Mouse (Mus musculus) embryonic facial prominence, embryonic 14.5 days (tissue): ENCODE data around the gene Hoxa6. TPM values are rescaled to one million over a fixed set of nuclear protein-coding genes. Genes with fewer than 3 reads are reported as not detected.

Experiments
- ATAC-seq: fragments of 200-750 bp; cut with Nextera tagmentation; 2 replicates; pipeline ENCODE4 v1.8.0; 2017; ENCODE audit warnings: low read depth, moderate number of reproducible peaks, moderate TSS enrichment
- DNase-seq: peaks from one replicate; pipeline ENCODE4 v3.0.0-alpha.2; 2015; ENCODE audit warnings: low spot score
- H3K27ac ChIP-seq: fragments of 300-500 bp; sonication (generic); replicated peaks from 2 replicates; pipeline ENCODE4 v1.5.1; 2014; ENCODE audit warnings: low read depth, mild to moderate bottlenecking, low read length, moderate library complexity
- H3K27me3 ChIP-seq: fragments of 300-500 bp; sonication (generic); replicated peaks from 2 replicates; pipeline ENCODE4 v1.6.1; 2014; ENCODE audit warnings: low read length; ENCODE audit not compliant: control insufficient read depth, insufficient read depth
- H3K36me3 ChIP-seq: fragments of 300-500 bp; sonication (generic); 2 replicates; pipeline ENCODE4 v1.6.1; 2014; ENCODE audit warnings: low read length, mixed read lengths; ENCODE audit not compliant: control insufficient read depth, insufficient read depth
- H3K4me1 ChIP-seq: fragments of 300-500 bp; sonication (generic); 2 replicates; pipeline ENCODE4 v1.6.1; 2014; ENCODE audit warnings: antibody characterized with exemption, low read length; ENCODE audit not compliant: control insufficient read depth, insufficient read depth
- H3K4me2 ChIP-seq: fragments of 300-500 bp; sonication (generic); 2 replicates; pipeline ENCODE4 v1.6.1; 2014; ENCODE audit warnings: low read depth, mild to moderate bottlenecking, low read length, moderate library complexity, mixed read lengths
- H3K4me3 ChIP-seq: fragments of 300-500 bp; sonication (generic); 2 replicates; pipeline ENCODE4 v1.5.1; 2014; ENCODE audit warnings: low read depth, mild to moderate bottlenecking, low read length
- H3K9ac ChIP-seq: fragments of 300-500 bp; sonication (generic); 2 replicates; pipeline ENCODE4 v1.6.1; 2014; ENCODE audit warnings: low read depth, mild to moderate bottlenecking, low read length, moderate library complexity, mixed read lengths
- H3K9me3 ChIP-seq: fragments of 300-500 bp; sonication (generic); 2 replicates; pipeline ENCODE4 v1.6.1; 2016; ENCODE audit warnings: low read length; ENCODE audit not compliant: control insufficient read depth
- WGBS: fragments of 180-500 bp; shearing (Covaris S2); extraction: QIAGEN DNeasy Blood & Tissue Kit; methylation state at CpG from one replicate; pipeline ENCODE4 v1.1.7; 2014; 5-methylcytosine and 5-hydroxymethylcytosine counted together
- polyA plus RNA-seq: library from polyadenylated mRNA; unstranded; fragments of >200 nt; fragmentation: Nextera tagmentation; extraction: Ambion mirVana; gene quantifications from 2 replicates; pipeline ENCODE4 v1.2.1, GENCODE M21; 2014

Hoxa6 gene
- polyA plus RNA-seq, 1 experiment from 2014 or later: not detected

- ATAC-seq (no peak), DNase-seq (no peak)
- H3K36me3 ChIP-seq: no peaks in the 10 kb centered on the region
- no peak overlapping the region for H3K9ac ChIP-seq
- peaks cover 7% of the 10 kb centered on the region; the same call in 1 of the 2 replicates for H3K4me1 ChIP-seq
- H3K27me3 ChIP-seq: peaks cover 100% of the 10 kb centered on the region
- WGBS: 12% methylated on average over 5 of the region's 5 CpGs
- H3K4me3 ChIP-seq: no peak overlapping the region
- no peak overlapping the region for H3K27ac ChIP-seq
- no peak overlapping the region for H3K4me2 ChIP-seq
- no peaks in the 10 kb centered on the region for H3K9me3 ChIP-seq
Observed at GRCm38 (mm10) chr6:52214271-52214670, 5.7 kb upstream of the Hoxa6 start.

DNA sequence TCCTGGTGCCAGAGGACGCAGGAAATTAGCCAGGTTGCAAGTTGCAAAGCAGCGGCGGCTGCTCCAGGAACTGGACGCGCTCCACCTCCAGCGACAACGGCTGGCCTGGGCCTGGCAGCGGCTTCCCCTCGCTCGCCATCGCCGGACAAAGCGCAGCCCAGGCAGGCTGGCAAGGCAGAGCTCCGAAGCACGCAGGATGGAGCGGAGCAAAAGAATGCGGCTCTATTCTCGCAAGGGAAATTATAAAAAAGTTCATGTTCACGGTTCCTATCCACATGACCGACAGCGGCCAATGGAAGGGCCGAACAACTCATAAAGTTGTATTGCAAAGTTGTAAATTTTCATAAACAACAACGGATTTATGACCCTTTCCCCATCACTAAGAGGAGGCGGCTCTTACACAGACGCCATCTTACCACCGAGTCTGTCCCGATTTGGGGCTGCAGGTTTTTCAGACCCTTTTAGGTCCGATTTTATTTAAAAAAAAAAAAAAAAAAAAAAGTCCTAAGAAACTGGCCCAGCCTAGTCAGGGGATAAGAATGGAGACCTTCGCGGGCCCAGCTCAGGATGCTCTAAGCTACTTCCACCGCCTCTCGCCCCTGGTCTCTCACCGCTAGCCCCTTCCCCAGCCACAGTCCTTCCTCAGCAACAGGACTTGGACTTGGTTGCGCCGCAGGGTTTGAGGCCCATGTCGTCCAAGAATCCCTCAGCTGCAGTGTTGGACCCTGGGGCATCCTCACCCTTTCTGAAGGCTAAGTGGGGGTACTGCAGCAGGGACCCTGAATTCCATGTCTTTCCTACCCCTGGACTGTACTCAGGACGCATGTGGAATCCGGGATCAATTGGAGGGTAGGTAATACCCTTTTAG lies 4.8 kb upstream of the Hoxa6 start, which contains the start of the genes Hoxa3 and Gm28308:
TSS of gene Hoxa3 (minus strand) at position 218 of the 868 bp plus-strand sequence.
TSS of gene Gm28308 (minus strand) at position 221 of the 868 bp plus-strand sequence.
- Histone ChIP-seq H3K9ac (no peak within 1 kb of the TSS), H3K27me3 (peaks cover 100% of the 10 kb centered on the region), H3K27ac (no peak within 1 kb of the TSS), H3K9me3 (no peaks in the 10 kb centered on the region), H3K36me3 (no peaks in the 10 kb centered on the region), H3K4me1 (peaks cover 7% of the 10 kb centered on the region; the same call in 1 of the 2 replicates), H3K4me3 (peak within 1 kb of the TSS; percentile 19), H3K4me2 (peak within 1 kb of the TSS; percentile 23; the same call in 1 of the 2 replicates)
- no peak for ATAC-seq
- no peak for DNase-seq
- WGBS: 2% methylated on average over 38 of the region's 38 CpGs

DNA sequence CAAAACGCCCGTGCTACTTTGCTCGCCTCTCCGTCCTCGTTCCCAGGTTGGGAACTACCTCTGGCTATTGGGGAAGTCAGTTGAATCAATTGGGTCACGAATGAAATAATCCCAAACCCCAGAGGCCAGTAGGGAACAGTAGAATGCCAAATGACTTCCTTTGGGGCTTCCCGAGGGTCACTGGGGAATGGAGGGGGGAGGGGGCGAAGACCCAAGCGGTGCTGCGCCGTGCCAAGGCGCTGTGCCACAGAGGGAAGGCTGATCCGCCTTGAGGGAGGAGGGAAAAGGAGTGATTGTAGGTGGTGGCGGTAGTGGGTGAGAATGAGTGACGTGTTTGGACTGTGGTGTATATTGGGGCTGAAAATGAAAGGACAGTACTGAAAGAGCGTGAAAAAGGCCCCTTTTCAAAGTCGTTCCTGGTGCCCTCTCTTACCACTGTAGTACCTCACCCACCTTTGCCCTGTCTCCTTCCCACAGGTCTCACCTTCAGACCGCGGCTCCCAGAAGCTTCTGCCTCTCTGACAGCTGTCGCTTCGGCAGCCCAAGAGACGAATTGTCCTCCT lies 4.1 kb upstream of the Hoxa6 start:
- H3K9me3 ChIP-seq: no peaks in the 10 kb centered on the region

GRCm38 (mm10) chr6:52211961-52212360 lies 3.4 kb upstream of the Hoxa6 start:
- WGBS: 7% methylated on average over 13 of the region's 13 CpGs
- Histone ChIP-seq H3K27me3 (peaks cover 100% of the 10 kb centered on the region), H3K4me2 (no peak overlapping the region), H3K4me1 (0 out of 2 replicates have a peak, but pooled peaks cover 2% of the 10 kb centered on the region), H3K9ac (no peak overlapping the region), H3K27ac (no peak overlapping the region), H3K4me3 (peak overlapping the region; percentile 16), H3K9me3 (no peaks in the 10 kb centered on the region), H3K36me3 (no peaks in the 10 kb centered on the region)
- ATAC-seq (no peak), DNase-seq (no peak)

More for the DNA sequence above, 4.1 kb upstream of the Hoxa6 start:
- peaks cover 100% of the 10 kb centered on the region for H3K27me3 ChIP-seq
- H3K36me3 ChIP-seq: no peaks in the 10 kb centered on the region
- H3K9ac ChIP-seq: no peak overlapping the region
- no peak for DNase-seq
- peak overlapping the region; percentile 19; the same call in 1 of the 2 replicates for H3K4me3 ChIP-seq
- peaks cover 6% of the 10 kb centered on the region; the same call in 1 of the 2 replicates for H3K4me1 ChIP-seq
- H3K4me2 ChIP-seq: peak overlapping the region; percentile 23; the same call in 1 of the 2 replicates
- no peak for ATAC-seq
- H3K27ac ChIP-seq: no peak overlapping the region
- 2% methylated on average over 22 of the region's 22 CpGs for WGBS

GRCm38 (mm10) chr6:52211170-52211935 lies 2.8 kb upstream of the Hoxa6 start:
- no peaks in the 10 kb centered on the region for H3K4me1 ChIP-seq
- H3K4me3 ChIP-seq: peak overlapping the region; percentile 16
- H3K9me3 ChIP-seq: no peaks in the 10 kb centered on the region
- no peaks in the 10 kb centered on the region for H3K36me3 ChIP-seq
- ATAC-seq (peak; percentile 69), DNase-seq (peak; percentile 77)
- no peak overlapping the region for H3K9ac ChIP-seq
- peaks cover 100% of the 10 kb centered on the region for H3K27me3 ChIP-seq
- 0 out of 2 replicates have a peak overlapping the region, but pooled peaks have one; percentile 7 for H3K4me2 ChIP-seq
- 1% methylated on average over 37 of the region's 37 CpGs for WGBS
- H3K27ac ChIP-seq: no peak overlapping the region

DNA sequence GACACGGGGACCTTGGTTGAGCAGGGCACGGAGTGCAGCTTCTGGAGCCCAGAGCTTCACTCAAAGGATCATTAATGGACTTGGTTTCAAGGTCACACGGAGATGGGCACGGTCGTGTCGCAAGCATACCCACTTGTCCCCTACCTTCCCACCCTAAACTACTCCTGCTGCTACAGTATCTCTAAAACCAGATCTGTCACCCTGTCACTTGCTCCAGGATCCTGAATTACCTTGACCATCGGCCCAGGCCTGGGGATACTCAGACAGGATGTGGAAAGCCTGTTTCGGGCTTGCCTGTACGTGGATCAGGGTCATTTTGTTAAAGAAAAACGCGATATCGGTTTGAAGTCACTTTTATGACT lies 1.1 kb upstream of the Hoxa6 start:
- no peak for ATAC-seq
- Histone ChIP-seq H3K9ac (no peak overlapping the region), H3K27ac (no peak overlapping the region), H3K27me3 (peaks cover 100% of the 10 kb centered on the region), H3K9me3 (no peaks in the 10 kb centered on the region), H3K4me3 (no peak overlapping the region), H3K4me2 (no peak overlapping the region), H3K36me3 (no peaks in the 10 kb centered on the region), H3K4me1 (no peaks in the 10 kb centered on the region)
- DNase-seq: no peak
- 10% methylated on average over 12 of the region's 12 CpGs for WGBS

DNA sequence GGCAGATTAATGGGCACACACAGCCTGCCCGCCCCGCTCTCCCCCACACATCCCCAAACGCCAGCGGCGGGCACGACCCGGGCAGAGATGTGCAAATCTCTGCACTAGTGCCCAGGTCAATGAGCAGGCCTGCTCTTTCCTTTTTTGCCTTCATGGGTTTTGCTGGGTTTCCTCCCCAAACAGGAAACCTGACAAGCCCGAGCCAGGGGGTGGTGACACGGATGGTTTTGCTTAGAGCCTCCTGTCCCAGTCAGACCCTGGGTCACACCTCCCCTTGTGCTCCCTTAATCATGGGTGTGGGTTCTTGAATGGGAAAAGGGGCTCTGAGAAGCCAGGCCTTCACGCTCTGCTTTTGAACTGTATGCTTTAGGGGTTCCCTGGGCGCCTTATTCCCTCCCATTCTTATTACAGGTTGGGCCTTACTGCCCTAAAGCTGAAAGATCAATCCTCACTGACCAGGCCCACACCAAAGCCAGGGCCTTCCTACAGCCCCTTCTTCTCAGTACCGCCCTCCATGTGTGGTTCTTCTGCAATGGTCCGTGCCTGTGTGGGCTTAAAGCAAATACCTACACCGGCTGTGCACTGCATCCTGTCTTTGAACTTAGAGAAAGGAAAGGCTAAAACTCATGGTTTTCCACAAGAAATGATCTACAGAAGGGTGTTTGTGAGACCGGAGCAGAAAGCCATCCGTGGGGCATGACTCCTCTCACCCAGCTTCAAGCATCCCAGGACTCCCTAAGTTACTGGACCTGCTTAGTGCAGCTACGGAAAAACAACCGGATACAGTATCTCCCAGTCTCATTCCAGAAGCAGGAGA lies 554 bp upstream of the Hoxa6 start:
- H3K4me1 ChIP-seq: 0 out of 2 replicates have a peak, but pooled peaks cover under 1% of the 10 kb centered on the region
- peak overlapping the region; percentile 14; the same call in 1 of the 2 replicates for H3K4me3 ChIP-seq
- H3K4me2 ChIP-seq: peak overlapping the region; percentile 31; the same call in 1 of the 2 replicates
- DNase-seq (no peak), ATAC-seq (no peak)
- WGBS: 10% methylated on average over 13 of the region's 18 CpGs
- no peaks in the 10 kb centered on the region for H3K36me3 ChIP-seq
- no peak overlapping the region for H3K27ac ChIP-seq
- peaks cover 100% of the 10 kb centered on the region for H3K27me3 ChIP-seq
- H3K9me3 ChIP-seq: no peaks in the 10 kb centered on the region
- H3K9ac ChIP-seq: no peak overlapping the region

DNA sequence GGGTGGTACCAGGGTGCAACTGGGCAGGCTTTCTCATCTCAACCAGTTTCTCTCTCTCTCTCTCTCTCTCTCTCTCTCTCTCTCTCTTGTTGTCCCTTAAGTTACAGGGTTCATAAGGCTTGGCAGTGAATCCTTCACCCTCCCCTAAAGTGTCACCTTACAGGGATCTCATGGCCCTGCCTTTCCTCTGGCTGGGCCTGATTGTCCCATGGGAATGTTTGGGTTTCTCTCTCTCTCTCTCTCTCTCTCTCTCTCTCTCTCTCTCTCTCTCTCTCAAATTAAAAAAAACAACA lies 892 bp downstream of the Hoxa6 start:
- Histone ChIP-seq H3K27ac (no peak overlapping the region), H3K9ac (no peak overlapping the region), H3K36me3 (no peaks in the 10 kb centered on the region), H3K4me2 (no peak overlapping the region), H3K4me3 (no peak overlapping the region), H3K4me1 (0 out of 2 replicates have a peak, but pooled peaks cover 4% of the 10 kb centered on the region), H3K27me3 (peaks cover 100% of the 10 kb centered on the region), H3K9me3 (no peaks in the 10 kb centered on the region)
- no peak for ATAC-seq
- no peak for DNase-seq
